Mouse (Mus musculus): ENCODE results near the gene Gas2l2. TPM values are rescaled to one million over a fixed set of nuclear protein-coding genes. Genes with fewer than 3 reads are reported as not detected.

The Gas2l2 gene
- polyA plus RNA-seq (2015; fragmentation: Nextera tagmentation; extraction: Ambion mirVana) = not detected in 2 replicates

GRCm38 (mm10) chr11:83429355-83429754, at the start of gene Gas2l2:
Gene Gas2l2 (minus strand): TSS chr11:83429455.
- Histone ChIP-seq H3K4me3 (ENCODE audit: low read depth, low read length) (no peak within 1 kb of the TSS), H3K27ac (ENCODE audit: low read depth) (no peak within 1 kb of the TSS), H3K4me2 (ENCODE audit: low read depth, low read length) (no peak within 1 kb of the TSS), H3K36me3 (replicated peaks; ENCODE audit: insufficient read depth, low read length) (no peaks in the 10 kb centered on the region), H3K9ac (replicated peaks) (no peak within 1 kb of the TSS), H3K27me3 (ENCODE audit: insufficient read depth, low read length) (peaks cover 14% of the 10 kb centered on the region; the same call in 1 of the 2 replicates), H3K4me1 (ENCODE audit: insufficient read depth) (0 out of 2 replicates have a peak, but pooled peaks cover 2% of the 10 kb centered on the region), H3K9me3 (ENCODE audit: low read length) (no peaks in the 10 kb centered on the region)
- no peak for TF ChIP-seq CTCF (IDR thresholded peaks at IDR 0.05; ENCODE audit: low read depth)
- no peak for TF ChIP-seq EP300 (IDR thresholded peaks at IDR 0.05; ENCODE audit: low read depth)
- no peak for DNase-seq
- no peak for ATAC-seq
- 55% methylated on average over 5 of the region's 5 CpGs for WGBS (ENCODE audit: insufficient replicate concordance)

GRCm38 (mm10) chr11:83473235-83474016, 44.2 kb upstream of the Gas2l2 start:
- under 1% methylated on average over 46 of the region's 52 CpGs for WGBS (ENCODE audit: insufficient replicate concordance)
- TF ChIP-seq EP300 (IDR thresholded peaks at IDR 0.05; ENCODE audit: low read depth) = no peak
- no peak for TF ChIP-seq CTCF (IDR thresholded peaks at IDR 0.05; ENCODE audit: low read depth)
- H3K4me1 ChIP-seq (ENCODE audit: insufficient read depth) = peaks cover 16% of the 10 kb centered on the region
- peaks cover 11% of the 10 kb centered on the region; the same call in 1 of the 2 replicates for H3K36me3 ChIP-seq (replicated peaks; ENCODE audit: insufficient read depth, low read length)
- no peaks in the 10 kb centered on the region for H3K9me3 ChIP-seq (ENCODE audit: low read length)
- peak overlapping the region; percentile 92 for H3K9ac ChIP-seq (replicated peaks)
- peak; percentile 59 for DNase-seq
- H3K4me2 ChIP-seq (ENCODE audit: low read depth, low read length) = peak overlapping the region; percentile 82
- H3K27me3 ChIP-seq (ENCODE audit: insufficient read depth, low read length) = no peaks in the 10 kb centered on the region
- ATAC-seq = peak; percentile 69
- peak overlapping the region; percentile 92 for H3K4me3 ChIP-seq (ENCODE audit: low read depth, low read length)
- H3K27ac ChIP-seq (ENCODE audit: low read depth) = peak overlapping the region; percentile 96

- peak; percentile 99 for DNase-seq
- peak; percentile 78 for TF ChIP-seq EP300 (IDR thresholded peaks at IDR 0.05; ENCODE audit: low read depth)
- TF ChIP-seq CTCF (IDR thresholded peaks at IDR 0.05; ENCODE audit: low read depth) = peak; percentile 79
- H3K4me2 ChIP-seq (ENCODE audit: low read depth, low read length) = peak within 1 kb of the TSS; percentile 82
- H3K4me1 ChIP-seq (ENCODE audit: insufficient read depth) = peaks cover 16% of the 10 kb centered on the region
- WGBS (ENCODE audit: insufficient replicate concordance) = 3% methylated on average over 59 of the region's 66 CpGs
- peak within 1 kb of the TSS; percentile 96 for H3K27ac ChIP-seq (ENCODE audit: low read depth)
- ATAC-seq = peak; percentile 93
- no peaks in the 10 kb centered on the region for H3K9me3 ChIP-seq (ENCODE audit: low read length)
- H3K27me3 ChIP-seq (ENCODE audit: insufficient read depth, low read length) = no peaks in the 10 kb centered on the region
- peaks cover 5% of the 10 kb centered on the region; the same call in 1 of the 2 replicates for H3K36me3 ChIP-seq (replicated peaks; ENCODE audit: insufficient read depth, low read length)
- peak within 1 kb of the TSS; percentile 92 for H3K4me3 ChIP-seq (ENCODE audit: low read depth, low read length)
- peak within 1 kb of the TSS; percentile 92 for H3K9ac ChIP-seq (replicated peaks)
These were observed 43.3 kb upstream of the Gas2l2 start, which contains the start of gene Taf15 for GRCm38 (mm10) chr11:83472324-83473234. Gene Taf15 (plus strand): TSS chr11:83473086.

GRCm38 (mm10) chr11:83471766-83472165, 42.5 kb upstream of the Gas2l2 start:
- DNase-seq = no peak
- H3K4me2 ChIP-seq (ENCODE audit: low read depth, low read length) = peak overlapping the region; percentile 81

GRCm38 (mm10) chr11:83468765-83469164, 39.5 kb upstream of the Gas2l2 start:
- H3K4me3 ChIP-seq (ENCODE audit: low read depth, low read length) = no peak overlapping the region
- H3K9ac ChIP-seq (replicated peaks) = no peak overlapping the region
- WGBS (ENCODE audit: insufficient replicate concordance) = 91% methylated on average over 3 of the region's 3 CpGs
- no peaks in the 10 kb centered on the region for H3K36me3 ChIP-seq (replicated peaks; ENCODE audit: insufficient read depth, low read length)
- H3K9me3 ChIP-seq (ENCODE audit: low read length) = no peaks in the 10 kb centered on the region
- TF ChIP-seq EP300 (IDR thresholded peaks at IDR 0.05; ENCODE audit: low read depth) (no peak), CTCF (IDR thresholded peaks at IDR 0.05; ENCODE audit: low read depth) (no peak)
- H3K27ac ChIP-seq (ENCODE audit: low read depth) = no peak overlapping the region
- H3K4me1 ChIP-seq (ENCODE audit: insufficient read depth) = peaks cover 11% of the 10 kb centered on the region
- DNase-seq (no peak), ATAC-seq (no peak)
- H3K27me3 ChIP-seq (ENCODE audit: insufficient read depth, low read length) = peaks cover 6% of the 10 kb centered on the region; the same call in 1 of the 2 replicates
- no peak overlapping the region for H3K4me2 ChIP-seq (ENCODE audit: low read depth, low read length)

More at GRCm38 (mm10) chr11:83471766-83472165, 42.5 kb upstream of the Gas2l2 start:
- TF ChIP-seq CTCF (IDR thresholded peaks at IDR 0.05; ENCODE audit: low read depth) (no peak), EP300 (IDR thresholded peaks at IDR 0.05; ENCODE audit: low read depth) (no peak)
- Histone ChIP-seq H3K4me1 (ENCODE audit: insufficient read depth) (peaks cover 20% of the 10 kb centered on the region), H3K27ac (ENCODE audit: low read depth) (peak overlapping the region; percentile 96), H3K9me3 (ENCODE audit: low read length) (no peaks in the 10 kb centered on the region), H3K27me3 (ENCODE audit: insufficient read depth, low read length) (no peaks in the 10 kb centered on the region), H3K9ac (replicated peaks) (peak overlapping the region; percentile 92; the same call in 1 of the 2 replicates), H3K4me3 (ENCODE audit: low read depth, low read length) (peak overlapping the region; percentile 92; the same call in 1 of the 2 replicates), H3K36me3 (replicated peaks; ENCODE audit: insufficient read depth, low read length) (0 out of 2 replicates have a peak, but pooled peaks cover under 1% of the 10 kb centered on the region)
- no peak for ATAC-seq
- WGBS (ENCODE audit: insufficient replicate concordance) = 84% methylated on average over 2 of the region's 2 CpGs
